Mouse (Mus musculus): Measurements from ENCODE around the gene Ube2a.
A peak's percentile ranks its signal among the peaks of the same experiment; 100 is the strongest.

The Ube2a gene

GRCm38 (mm10) chrX:36902321-36903114 lies 28.8 kb downstream of the Ube2a start, which contains the start of gene Nkrf:
Gene Nkrf, minus strand, starts transcription at chrX:36902899.
- peak; percentile 43 to 46 for DNase-seq

- DNase-seq, result peak; percentile 90 to 91
Observed at GRCm38 (mm10) chrX:36903115-36903768, 29.5 kb downstream of the Ube2a start.

DNA sequence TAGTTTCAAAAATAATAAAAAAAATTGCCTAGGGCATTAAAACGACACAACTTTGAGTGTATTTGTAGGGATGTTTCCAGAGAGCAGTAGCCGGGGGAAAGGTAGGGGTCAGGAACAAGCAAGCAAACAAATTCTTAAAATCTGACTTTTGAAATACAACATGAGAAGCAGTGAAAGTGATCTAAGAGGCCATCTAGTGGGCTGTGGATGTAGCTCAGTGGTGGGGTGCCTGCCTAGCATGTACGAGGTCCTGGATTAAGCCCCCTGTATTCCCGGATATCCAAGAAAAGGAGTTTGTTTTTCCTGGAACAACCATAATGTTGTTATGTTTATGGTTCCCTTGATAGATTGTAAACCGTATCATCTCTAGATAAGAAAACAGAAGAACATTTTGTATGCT lies 32.8 kb downstream of the Ube2a start:
- DNase-seq, result peak in 1 of 2 experiments; percentile 15

GRCm38 (mm10) chrX:36911343-36911742 lies 37.6 kb downstream of the Ube2a start:
- peak; percentile 61 to 63 for DNase-seq

GRCm38 (mm10) chrX:36917749-36918148 lies 44.0 kb downstream of the Ube2a start:
- no peak for DNase-seq

GRCm38 (mm10) chrX:36921346-36921745 lies 47.6 kb downstream of the Ube2a start:
- no peak for DNase-seq

- DNase-seq, result no peak
Observed at GRCm38 (mm10) chrX:36928791-36929190, 55.1 kb downstream of the Ube2a start.

GRCm38 (mm10) chrX:36929694-36930093 lies 56.0 kb downstream of the Ube2a start:
- no peak for DNase-seq

DNA sequence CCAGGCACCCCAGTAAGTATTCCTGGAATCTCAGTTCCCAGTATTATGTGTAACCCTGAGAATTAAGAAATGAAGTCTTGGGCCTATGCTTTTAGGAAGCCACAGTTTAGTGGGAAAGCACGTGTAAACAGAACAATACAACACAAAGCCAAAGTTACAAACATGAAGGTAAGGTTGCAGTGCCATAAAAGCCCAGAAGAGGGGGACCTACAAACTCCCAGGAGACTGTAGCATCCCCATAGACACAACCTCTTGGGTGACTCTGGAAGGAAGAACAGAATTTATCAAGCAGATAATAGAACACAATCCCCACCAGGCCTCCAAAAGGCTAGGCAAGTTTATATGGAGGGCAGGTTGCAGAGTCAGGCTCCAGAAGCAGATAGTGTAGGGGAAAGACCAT lies 56.9 kb downstream of the Ube2a start:
- DNase-seq, result peak in 1 of 2 experiments; percentile 30

Measured in B cell, adult 2 months (primary cell).